ENCODE assay signal across 9 mouse cellular contexts in the genomic region with DNA sequence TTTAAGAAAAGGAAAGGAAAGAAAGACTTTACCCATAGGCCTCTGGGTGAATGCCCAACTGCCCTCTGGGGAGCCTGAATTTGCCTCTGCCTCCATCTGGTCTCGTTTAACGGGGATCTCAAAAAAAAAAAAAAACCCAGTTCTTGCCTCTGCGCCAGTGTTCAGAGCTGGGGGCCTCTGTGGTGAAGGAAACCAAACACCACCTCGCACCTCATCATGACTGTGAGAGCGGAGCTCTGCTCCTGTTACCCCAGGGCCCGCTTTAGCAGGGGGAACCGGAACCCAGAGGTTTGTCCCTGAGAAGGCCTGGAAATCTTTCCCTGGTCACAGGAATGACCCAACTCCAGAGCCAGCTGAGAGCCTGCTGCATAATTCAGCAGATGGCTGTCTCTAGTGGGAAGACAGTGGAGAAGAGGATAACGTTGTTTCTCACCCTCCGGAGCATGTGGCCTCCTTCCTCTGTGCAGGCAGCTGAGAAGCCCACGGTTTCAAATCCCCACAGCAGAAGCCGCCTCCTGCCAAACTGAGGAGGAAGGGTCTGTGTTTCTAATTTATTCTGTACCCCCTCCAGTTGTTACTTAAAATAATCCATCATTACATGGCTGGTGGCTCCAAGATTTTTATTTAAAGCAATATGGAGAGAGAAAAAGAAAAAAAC. TPM values are rescaled to one million over a fixed set of nuclear protein-coding genes. Genes with fewer than 3 reads are reported as not detected.
DNase-seq lines count a peak whose midpoint lies in the region; ATAC-seq lines count a peak whose summit lies in the region.
"Had no signal": no experiment of that assay in that cellular context is flagged by ENCODE, and none has a peak within 500 bp of the region (broad histone marks: within the 10 kb centered on the region; RNA-seq: fewer than 3 reads in every experiment).

No protein-coding gene starts in this region.

- no peak for ATAC-seq in heart, embryonic 12.5 days (ENCODE audit: insufficient number of reproducible peaks, low FRiP score)
- ATAC-seq in liver, embryonic 12.5 days, result no peak
- ATAC-seq: Patski had no signal

- no peak for DNase-seq in heart, postnatal 25 days (ENCODE audit: low spot score)
- peak; percentile 11 to 33 for DNase-seq in CD8-positive naive resting alpha-beta T cell, adult 2 months (ENCODE audit: low read depth in 2 of 2, low spot score in 2 of 2)
- peak; percentile 42 to 70 for DNase-seq in frontal cortex, postnatal 36 days (ENCODE audit: low spot score in 2 of 2)
- peak; percentile 46 for DNase-seq in naive thymus-derived CD4-positive, alpha-beta T cell, adult 2 months (ENCODE audit: low read depth)
- peak; percentile 59 for DNase-seq in thymus, postnatal 14 days
- DNase-seq in ovary, adult 18-20 months (ENCODE audit: low spot score), result no peak

- H3K27ac ChIP-seq in heart, embryonic 12.5 days (ENCODE audit: poor library complexity, severe bottlenecking), result peak overlapping the region; percentile 73
- no peak overlapping the region for H3K27ac ChIP-seq in liver, embryonic 12.5 days

- intact Hi-C loops in heart, postnatal 25 days (cut with DNase I), result no loop called here

- WGBS in heart, embryonic 12.5 days, result 45% methylated on average over 11 of the region's 11 CpGs
- 40% methylated on average over 11 of the region's 11 CpGs for WGBS in liver, embryonic 12.5 days (ENCODE audit: insufficient replicate concordance)

- no peaks in the 10 kb centered on the region for H3K36me3 ChIP-seq in heart, embryonic 12.5 days
- no peaks in the 10 kb centered on the region for H3K36me3 ChIP-seq in liver, embryonic 12.5 days

- peaks cover 25% of the 10 kb centered on the region for H3K4me1 ChIP-seq in heart, embryonic 12.5 days (replicated peaks)
- peaks cover 18% of the 10 kb centered on the region; the same call in 1 of the 2 replicates for H3K4me1 ChIP-seq in liver, embryonic 12.5 days

- H3K9ac ChIP-seq in heart, embryonic 12.5 days, result no peak overlapping the region
- no peak overlapping the region for H3K9ac ChIP-seq in liver, embryonic 12.5 days

- H3K9me3 ChIP-seq in heart, embryonic 12.5 days (replicated peaks), result no peaks in the 10 kb centered on the region
- no peaks in the 10 kb centered on the region for H3K9me3 ChIP-seq in liver, embryonic 12.5 days (replicated peaks)

- no peak overlapping the region for H3K4me3 ChIP-seq in heart, embryonic 12.5 days
- H3K4me3 ChIP-seq in liver, embryonic 12.5 days, result no peak overlapping the region

- H3K27me3 ChIP-seq in heart, embryonic 12.5 days (replicated peaks), result no peaks in the 10 kb centered on the region
- no peaks in the 10 kb centered on the region; the same call in 1 of the 2 replicates for H3K27me3 ChIP-seq in liver, embryonic 12.5 days (replicated peaks)

- H3K4me2 ChIP-seq in heart, embryonic 12.5 days, result no peak overlapping the region
- no peak overlapping the region for H3K4me2 ChIP-seq in liver, embryonic 12.5 days

RNA-seq across cellular contexts. Expression of gene Sept6, which starts 7.8 kb away (rescaled TPM):
- polyA plus RNA-seq in heart, embryonic 12.5 days (2016; fragmentation: Nextera tagmentation; extraction: Ambion mirVana), result 38.9 and 40.0 TPM in 2 replicates
- total RNA-seq in heart, postnatal 25 days (2021), result 1 to 10 TPM; 4.6 to 5.4 TPM
- polyA plus RNA-seq in liver, embryonic 12.5 days (2016; fragmentation: Nextera tagmentation; extraction: Ambion mirVana), result 6.1 and 6.2 TPM in 2 replicates

Comparison
In these comparisons a context has a peak if more than half of its experiments do, and no peak if none do; other contexts are left out.
1. DNase-seq: peak in CD8-positive naive resting alpha-beta T cell, adult 2 months (2 of 2), frontal cortex, postnatal 36 days (2 of 2), naive thymus-derived CD4-positive, alpha-beta T cell, adult 2 months (single experiment) and thymus, postnatal 14 days (single experiment); none in heart, postnatal 25 days (single experiment) and ovary, adult 18-20 months (single experiment).